Mouse (Mus musculus) forelimb bud, embryonic 11.5 days (tissue): ENCODE measurements around the gene Elfn2.

ENCODE experiments used
- DNase-seq: peaks from one replicate; pipeline ENCODE4 v3.0.0-alpha.2; 2012; ENCODE audit warnings: low read depth, low spot score

Elfn2 gene

GRCm38 (mm10) chr15:78720532-78720931, 2.0 kb upstream of the Elfn2 start:
- DNase-seq, result no peak

- peak; percentile 73 for DNase-seq
These were observed 1.5 kb upstream of the Elfn2 start for GRCm38 (mm10) chr15:78720094-78720493.

- DNase-seq, result no peak
These were observed 845 bp upstream of the Elfn2 start for GRCm38 (mm10) chr15:78719416-78719815.

GRCm38 (mm10) chr15:78716936-78717335, 1.6 kb downstream of the Elfn2 start:
- DNase-seq, result no peak

GRCm38 (mm10) chr15:78715856-78716255, 2.7 kb downstream of the Elfn2 start:
- no peak for DNase-seq

GRCm38 (mm10) chr15:78713751-78714150, 4.8 kb downstream of the Elfn2 start:
- DNase-seq, result no peak

GRCm38 (mm10) chr15:78712335-78713258, 6.0 kb downstream of the Elfn2 start:
- peak; percentile 38 for DNase-seq

GRCm38 (mm10) chr15:78711935-78712334, 6.6 kb downstream of the Elfn2 start:
- no peak for DNase-seq

GRCm38 (mm10) chr15:78710634-78711033, 7.9 kb downstream of the Elfn2 start:
- no peak for DNase-seq

GRCm38 (mm10) chr15:78709767-78710166, 8.8 kb downstream of the Elfn2 start:
- no peak for DNase-seq

- no peak for DNase-seq
These were observed 11.9 kb downstream of the Elfn2 start for GRCm38 (mm10) chr15:78706630-78707029.

- no peak for DNase-seq
These were observed 13.7 kb downstream of the Elfn2 start for GRCm38 (mm10) chr15:78704824-78705223.

GRCm38 (mm10) chr15:78704007-78704406, 14.6 kb downstream of the Elfn2 start:
- no peak for DNase-seq

GRCm38 (mm10) chr15:78700420-78700819, 18.2 kb downstream of the Elfn2 start:
- DNase-seq, result no peak

- no peak for DNase-seq
These were observed 19.1 kb downstream of the Elfn2 start for GRCm38 (mm10) chr15:78699513-78699912.

GRCm38 (mm10) chr15:78698491-78699135, 20.0 kb downstream of the Elfn2 start:
- DNase-seq, result no peak

- DNase-seq, result no peak
These were observed 20.5 kb downstream of the Elfn2 start for GRCm38 (mm10) chr15:78698084-78698483.

GRCm38 (mm10) chr15:78695745-78696144, 22.8 kb downstream of the Elfn2 start:
- no peak for DNase-seq

- DNase-seq, result no peak
These were observed 26.1 kb downstream of the Elfn2 start for GRCm38 (mm10) chr15:78692505-78692904.

GRCm38 (mm10) chr15:78690716-78691115, 27.9 kb downstream of the Elfn2 start:
- DNase-seq, result no peak

GRCm38 (mm10) chr15:78686910-78687309, 31.7 kb downstream of the Elfn2 start:
- no peak for DNase-seq

- peak; percentile 8 for DNase-seq
These were observed 34.5 kb downstream of the Elfn2 start for GRCm38 (mm10) chr15:78684111-78684510.

GRCm38 (mm10) chr15:78683474-78683873, 35.1 kb downstream of the Elfn2 start:
- DNase-seq, result no peak
